Mouse (Mus musculus): ENCODE data around the gene Gm49322.

DNA sequence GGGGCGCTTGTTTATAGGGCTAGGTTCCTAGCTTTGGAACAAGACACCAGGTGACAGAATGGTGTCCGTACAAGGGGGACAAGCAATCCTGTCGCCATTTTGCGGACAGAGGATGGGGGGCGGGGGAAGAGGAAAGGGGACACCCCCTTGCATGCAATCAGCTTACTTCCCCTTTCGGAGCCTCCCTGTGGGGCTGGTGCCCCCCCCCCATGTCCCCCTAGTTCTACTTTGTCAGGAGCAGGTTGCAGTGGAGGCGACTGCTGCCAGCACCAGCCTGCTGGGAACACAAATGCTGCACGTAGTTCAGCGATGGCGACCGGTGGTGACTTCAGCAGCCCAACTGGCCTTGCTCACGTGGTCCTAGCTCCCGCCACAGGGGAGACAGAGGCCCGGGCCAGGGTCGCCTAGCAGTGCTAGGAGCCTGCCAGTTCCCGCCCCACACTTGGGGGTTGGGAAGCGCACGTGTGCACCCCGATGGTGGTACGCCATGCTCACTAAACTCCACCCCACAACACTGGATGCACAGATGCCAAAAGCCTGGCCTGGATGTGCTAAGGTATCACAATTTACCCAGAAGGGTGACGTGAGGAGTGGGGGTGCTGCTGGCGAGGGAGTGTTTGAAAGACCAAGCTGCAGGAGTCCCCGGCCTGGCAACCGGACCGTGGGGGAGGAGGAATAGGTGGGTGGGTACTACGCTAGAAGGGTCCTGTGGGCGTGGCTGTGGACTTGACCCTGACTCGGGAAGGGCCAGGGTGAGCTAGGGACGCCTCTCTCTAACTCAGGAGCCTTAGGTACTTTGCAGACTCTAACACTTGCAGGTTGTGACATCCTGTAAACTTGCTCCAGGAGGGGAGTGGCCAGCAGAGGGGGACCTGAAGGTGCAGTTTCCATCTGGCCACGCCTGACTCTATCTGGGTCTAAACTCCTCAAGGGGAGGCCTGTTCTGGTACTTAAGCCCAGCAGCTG, 34.7 kb upstream of the Gm49322 start:
- TF ChIP-seq POLR2A (IDR thresholded peaks at IDR 0.05; ENCODE audit: borderline replicate concordance, extremely low read depth, insufficient read depth, insufficient read length, poor library complexity, severe bottlenecking), result no peak
- no peak for TF ChIP-seq CTCF (IDR thresholded peaks at IDR 0.05; ENCODE audit: borderline replicate concordance, extremely low read depth, insufficient read depth, insufficient read length)
